Comparison of ENCODE assay signal across 15 mouse cellular contexts in genomic region chr10:41832191-41832590, GRCm38 (mm10). TPM values are rescaled to one million over a fixed set of nuclear protein-coding genes. Genes with fewer than 3 reads are reported as not detected.
A peak's percentile ranks its signal among the peaks of the same experiment; 100 is the strongest.
DNase-seq lines count a peak whose midpoint lies in the region; ATAC-seq and TF ChIP-seq lines count a peak whose summit lies in the region.
"Had no signal": no experiment of that assay in that cellular context is flagged by ENCODE, and none has a peak within 500 bp of the region (broad histone marks: within the 10 kb centered on the region; RNA-seq: fewer than 3 reads in every experiment).

No protein-coding gene starts in this region.

- H3K36me3 ChIP-seq in hindbrain, postnatal 0 days (ENCODE audit: insufficient read depth, low read length) = no peaks in the 10 kb centered on the region
- no peaks in the 10 kb centered on the region for H3K36me3 ChIP-seq in hindbrain, embryonic 10.5 days
- no peaks in the 10 kb centered on the region for H3K36me3 ChIP-seq in embryonic facial prominence, embryonic 11.5 days (replicated peaks; ENCODE audit: control insufficient read depth, insufficient read depth, low read depth, low read length)
- H3K36me3 ChIP-seq in limb, embryonic 13.5 days = peaks cover 4% of the 10 kb centered on the region; the same call in 1 of the 2 replicates
- H3K36me3 ChIP-seq in hindbrain, embryonic 13.5 days = no peaks in the 10 kb centered on the region
- H3K36me3 ChIP-seq: neural tube, embryonic 13.5 days had no signal

- 64% methylated on average over 6 of the region's 6 CpGs for WGBS in hindbrain, postnatal 0 days
- WGBS in hindbrain, embryonic 10.5 days = 66% methylated on average over 6 of the region's 6 CpGs
- 47% methylated on average over 6 of the region's 6 CpGs for WGBS in embryonic facial prominence, embryonic 11.5 days
- 34% methylated on average over 6 of the region's 6 CpGs for WGBS in limb, embryonic 13.5 days
- WGBS in hindbrain, embryonic 13.5 days = 77% methylated on average over 6 of the region's 6 CpGs

- TF ChIP-seq CTCF in hindbrain, postnatal 0 days (IDR thresholded peaks at IDR 0.05; ENCODE audit: low read depth) = no peak

- ATAC-seq in hindbrain, postnatal 0 days = no peak
- no peak; the same call in 1 of the 2 replicates for ATAC-seq in embryonic facial prominence, embryonic 11.5 days (replicated peaks; ENCODE audit: insufficient number of reproducible peaks, low FRiP score, low TSS enrichment, low read depth)
- ATAC-seq in limb, embryonic 13.5 days (ENCODE audit: low FRiP score, low read depth) = 0 out of 2 replicates have a peak, but pooled peaks have one; percentile 61
- ATAC-seq in hindbrain, embryonic 13.5 days (ENCODE audit: low FRiP score) = no peak
- ATAC-seq: intestine, embryonic 16.5 days; liver, embryonic 12.5 days had no signal

- no peaks in the 10 kb centered on the region for H3K9me3 ChIP-seq in hindbrain, postnatal 0 days (ENCODE audit: low read length)
- H3K9me3 ChIP-seq in hindbrain, embryonic 10.5 days = no peaks in the 10 kb centered on the region
- no peaks in the 10 kb centered on the region for H3K9me3 ChIP-seq in embryonic facial prominence, embryonic 11.5 days (replicated peaks; ENCODE audit: control insufficient read depth, low read length)
- 0 out of 2 replicates have a peak, but pooled peaks cover 5% of the 10 kb centered on the region for H3K9me3 ChIP-seq in limb, embryonic 13.5 days
- H3K9me3 ChIP-seq in hindbrain, embryonic 13.5 days = no peaks in the 10 kb centered on the region

- H3K27ac ChIP-seq in hindbrain, postnatal 0 days = no peak overlapping the region
- H3K27ac ChIP-seq in hindbrain, embryonic 10.5 days = no peak overlapping the region
- H3K27ac ChIP-seq in embryonic facial prominence, embryonic 11.5 days (replicated peaks; ENCODE audit: low read depth, low read length) = no peak overlapping the region
- H3K27ac ChIP-seq in limb, embryonic 13.5 days = no peak overlapping the region
- H3K27ac ChIP-seq in hindbrain, embryonic 13.5 days = no peak overlapping the region
- H3K27ac ChIP-seq: liver, embryonic 12.5 days; neural tube, embryonic 13.5 days had no signal

- no peak overlapping the region for H3K4me3 ChIP-seq in hindbrain, postnatal 0 days (ENCODE audit: low read length)
- no peak overlapping the region for H3K4me3 ChIP-seq in hindbrain, embryonic 10.5 days
- no peak overlapping the region for H3K4me3 ChIP-seq in embryonic facial prominence, embryonic 11.5 days (ENCODE audit: low read depth, low read length)
- no peak overlapping the region for H3K4me3 ChIP-seq in limb, embryonic 13.5 days
- H3K4me3 ChIP-seq in hindbrain, embryonic 13.5 days = no peak overlapping the region
- H3K4me3 ChIP-seq: liver, embryonic 12.5 days; neural tube, embryonic 13.5 days had no signal

- no peak overlapping the region for H3K4me2 ChIP-seq in hindbrain, postnatal 0 days (ENCODE audit: low read depth, low read length)
- H3K4me2 ChIP-seq in embryonic facial prominence, embryonic 11.5 days (ENCODE audit: low read depth, low read length) = no peak overlapping the region
- H3K4me2 ChIP-seq in limb, embryonic 13.5 days (replicated peaks) = no peak overlapping the region
- no peak overlapping the region for H3K4me2 ChIP-seq in hindbrain, embryonic 13.5 days
- H3K4me2 ChIP-seq: liver, embryonic 12.5 days; neural tube, embryonic 13.5 days had no signal

- no peaks in the 10 kb centered on the region for H3K27me3 ChIP-seq in hindbrain, postnatal 0 days (ENCODE audit: insufficient read depth, low read length)
- no peaks in the 10 kb centered on the region for H3K27me3 ChIP-seq in hindbrain, embryonic 10.5 days (ENCODE audit: insufficient read depth, poor library complexity, severe bottlenecking)
- H3K27me3 ChIP-seq in embryonic facial prominence, embryonic 11.5 days (ENCODE audit: control insufficient read depth, insufficient read depth, low read length) = no peaks in the 10 kb centered on the region
- no peaks in the 10 kb centered on the region for H3K27me3 ChIP-seq in limb, embryonic 13.5 days
- H3K27me3 ChIP-seq in hindbrain, embryonic 13.5 days = no peaks in the 10 kb centered on the region
- H3K27me3 ChIP-seq: CH12.LX; liver, embryonic 12.5 days; neural tube, embryonic 13.5 days had no signal

- peak; percentile 17 for DNase-seq in hindbrain, postnatal 0 days (ENCODE audit: low spot score)
- no peak for DNase-seq in hindbrain, embryonic 10.5 days (ENCODE audit: low spot score)
- DNase-seq in ZHBTc4 (ENCODE audit: low read depth, low spot score) = peak; percentile 16
- DNase-seq in embryonic facial prominence, embryonic 11.5 days (ENCODE audit: low spot score) = peak; percentile 49
- no peak for DNase-seq in thymus, adult 18-20 months
- DNase-seq: cerebellum, postnatal 25 days; heart, postnatal 14 days; lung, postnatal 14 days; midbrain, embryonic 14.5 days had no signal

- no peak overlapping the region for H3K9ac ChIP-seq in hindbrain, postnatal 0 days (replicated peaks; ENCODE audit: low read length)
- no peak overlapping the region for H3K9ac ChIP-seq in embryonic facial prominence, embryonic 11.5 days (replicated peaks; ENCODE audit: low read length)
- H3K9ac ChIP-seq in limb, embryonic 13.5 days = 0 out of 2 replicates have a peak overlapping the region, but pooled peaks have one; percentile 8
- no peak overlapping the region for H3K9ac ChIP-seq in hindbrain, embryonic 13.5 days
- H3K9ac ChIP-seq: liver, embryonic 12.5 days; neural tube, embryonic 13.5 days had no signal

- H3K4me1 ChIP-seq in hindbrain, postnatal 0 days (ENCODE audit: insufficient read depth, low read length) = no peaks in the 10 kb centered on the region
- H3K4me1 ChIP-seq in hindbrain, embryonic 10.5 days (replicated peaks) = peaks cover 4% of the 10 kb centered on the region; the same call in 1 of the 2 replicates
- H3K4me1 ChIP-seq in embryonic facial prominence, embryonic 11.5 days (ENCODE audit: control insufficient read depth, insufficient read depth, low read length) = no peaks in the 10 kb centered on the region
- peaks cover 6% of the 10 kb centered on the region for H3K4me1 ChIP-seq in limb, embryonic 13.5 days
- no peaks in the 10 kb centered on the region for H3K4me1 ChIP-seq in hindbrain, embryonic 13.5 days (replicated peaks)
- H3K4me1 ChIP-seq: neural tube, embryonic 13.5 days had no signal

RNA-seq across cellular contexts. Expression of gene Sesn1, which starts 22.5 kb away (rescaled TPM):
- 43.9 and 49.2 TPM in 2 replicates for total RNA-seq in hindbrain, postnatal 0 days (2014; rRNA removed)
- polyA plus RNA-seq in hindbrain, postnatal 0 days (2015; fragmentation: Nextera tagmentation; extraction: Ambion mirVana) = 35.9 and 42.0 TPM in 2 replicates
- polyA plus RNA-seq in hindbrain, embryonic 10.5 days (2016; fragmentation: Nextera tagmentation; extraction: Ambion mirVana) = 17.6 and 18.2 TPM in 2 replicates
- polyA plus RNA-seq in embryonic facial prominence, embryonic 11.5 days (2014; fragmentation: Nextera tagmentation; extraction: Ambion mirVana) = 33.4 and 35.5 TPM in 2 replicates
- 38.3 and 40.3 TPM in 2 replicates for polyA plus RNA-seq in limb, embryonic 13.5 days (2015; fragmentation: Nextera tagmentation; extraction: Ambion mirVana)
- 35.6 and 36.1 TPM in 2 replicates for polyA plus RNA-seq in hindbrain, embryonic 13.5 days (2015; fragmentation: Nextera tagmentation; extraction: Ambion mirVana)

RNA-seq across cellular contexts. Expression of gene Cep57l1, which starts 22.5 kb away (rescaled TPM):
- total RNA-seq in hindbrain, postnatal 0 days (2014; rRNA removed) = 5.8 and 11.6 TPM in 2 replicates
- 8.0 and 10.3 TPM in 2 replicates for polyA plus RNA-seq in hindbrain, postnatal 0 days (2015; fragmentation: Nextera tagmentation; extraction: Ambion mirVana)
- 20.7 and 24.9 TPM in 2 replicates for polyA plus RNA-seq in hindbrain, embryonic 10.5 days (2016; fragmentation: Nextera tagmentation; extraction: Ambion mirVana)
- polyA plus RNA-seq in embryonic facial prominence, embryonic 11.5 days (2014; fragmentation: Nextera tagmentation; extraction: Ambion mirVana) = 24.2 and 24.9 TPM in 2 replicates
- 24.9 and 25.0 TPM in 2 replicates for polyA plus RNA-seq in limb, embryonic 13.5 days (2015; fragmentation: Nextera tagmentation; extraction: Ambion mirVana)
- 14.4 and 16.2 TPM in 2 replicates for polyA plus RNA-seq in hindbrain, embryonic 13.5 days (2015; fragmentation: Nextera tagmentation; extraction: Ambion mirVana)

Comparison
In these comparisons a context has a peak if more than half of its experiments do, and no peak if none do; other contexts are left out.
1. DNase-seq: peak in hindbrain, postnatal 0 days (single experiment), ZHBTc4 (single experiment) and embryonic facial prominence, embryonic 11.5 days (single experiment); none in hindbrain, embryonic 10.5 days (single experiment) and thymus, adult 18-20 months (0 of 2).